Mouse (Mus musculus): Measurements from ENCODE around the gene Ankrd13a.

GRCm38 (mm10) chr5:114731498-114731897 is 43.0 kb upstream of the Ankrd13a start:
- TF ChIP-seq CTCF (IDR thresholded peaks at IDR 0.05; ENCODE audit: low read depth) (peak; percentile 34), EP300 (IDR thresholded peaks at IDR 0.05; ENCODE audit: low read depth) (no peak)
